Mouse (Mus musculus) ZHBTc4 (cell line): ENCODE measurements around the gene Clcnkb.
A peak's percentile ranks its signal among the peaks of the same experiment; 100 is the strongest.

Source experiments
- DNase-seq: peaks from one replicate; pipeline ENCODE4 v3.0.0-alpha.2; 2011; ENCODE audit warnings: low read depth, low spot score

Clcnkb gene

GRCm38 (mm10) chr4:141405314-141405622 is 10.5 kb downstream of the Clcnkb start:
- no peak for DNase-seq

GRCm38 (mm10) chr4:141404518-141405313 is 11.1 kb downstream of the Clcnkb start:
- DNase-seq, result peak; percentile 88

- DNase-seq, result no peak
Observed at GRCm38 (mm10) chr4:141400171-141400570, 15.6 kb downstream of the Clcnkb start.

GRCm38 (mm10) chr4:141398545-141398944 is 17.3 kb downstream of the Clcnkb start, which contains the start of gene Clcnka:
Clcnka (minus strand) TSS chr4:141398724.
- DNase-seq, result no peak

- DNase-seq, result no peak
Observed at GRCm38 (mm10) chr4:141397861-141398260, 18.0 kb downstream of the Clcnkb start.

- DNase-seq, result peak; percentile 74
Observed at GRCm38 (mm10) chr4:141394751-141395150, 21.1 kb downstream of the Clcnkb start.

- DNase-seq, result no peak
Observed at GRCm38 (mm10) chr4:141391293-141391692, 24.5 kb downstream of the Clcnkb start.

GRCm38 (mm10) chr4:141389366-141390150 is 26.3 kb downstream of the Clcnkb start:
- peak; percentile 68 for DNase-seq

GRCm38 (mm10) chr4:141387933-141388332 is 27.9 kb downstream of the Clcnkb start:
- DNase-seq, result no peak

GRCm38 (mm10) chr4:141387093-141387784 is 28.6 kb downstream of the Clcnkb start:
- DNase-seq, result peak; percentile 83

- peak; percentile 50 for DNase-seq
Observed at GRCm38 (mm10) chr4:141386150-141386549, 29.7 kb downstream of the Clcnkb start.

- DNase-seq, result peak; percentile 89
Observed at GRCm38 (mm10) chr4:141385275-141385674, 30.5 kb downstream of the Clcnkb start.

- no peak for DNase-seq
Observed at GRCm38 (mm10) chr4:141382406-141382805, 33.4 kb downstream of the Clcnkb start.

GRCm38 (mm10) chr4:141379674-141380073 is 36.1 kb downstream of the Clcnkb start:
- no peak for DNase-seq

GRCm38 (mm10) chr4:141372426-141372825 is 43.4 kb downstream of the Clcnkb start:
- DNase-seq, result no peak

- DNase-seq, result peak; percentile 49
Observed at GRCm38 (mm10) chr4:141367997-141368791, 47.6 kb downstream of the Clcnkb start, which contains the start of gene Fam131c. Fam131c (plus strand) TSS chr4:141368220.

GRCm38 (mm10) chr4:141365876-141366275 is 49.9 kb downstream of the Clcnkb start:
- no peak for DNase-seq

- no peak for DNase-seq
Observed at GRCm38 (mm10) chr4:141365126-141365525, 50.7 kb downstream of the Clcnkb start.

- peak; percentile 85 for DNase-seq
Observed at GRCm38 (mm10) chr4:141362937-141363548, 52.8 kb downstream of the Clcnkb start.

GRCm38 (mm10) chr4:141360846-141361245 is 55.0 kb downstream of the Clcnkb start:
- peak; percentile 89 for DNase-seq

- no peak for DNase-seq
Observed at GRCm38 (mm10) chr4:141359222-141359621, 56.6 kb downstream of the Clcnkb start.
